Mouse (Mus musculus) brain, embryonic 14.5 days (tissue): Measurements from ENCODE around the gene 9230112D13Rik.

Experiments used
- CTCF ChIP-seq: fragments of 200-500 bp; IDR thresholded peaks from 2 replicates; pipeline ENCODE4 v1.5.1; 2012; ENCODE audit warnings: inconsistent platforms, mild to moderate bottlenecking, moderate library complexity, borderline replicate concordance; ENCODE audit not compliant: insufficient read depth, insufficient read length; ENCODE audit errors: extremely low read depth
- POLR2A ChIP-seq: fragments of 200-500 bp; IDR thresholded peaks from 2 replicates; pipeline ENCODE4 v1.6.1; 2012; ENCODE audit warnings: mild to moderate bottlenecking, inconsistent platforms, borderline replicate concordance; ENCODE audit not compliant: poor library complexity, insufficient read depth, insufficient read length, severe bottlenecking; ENCODE audit errors: extremely low read depth

DNA sequence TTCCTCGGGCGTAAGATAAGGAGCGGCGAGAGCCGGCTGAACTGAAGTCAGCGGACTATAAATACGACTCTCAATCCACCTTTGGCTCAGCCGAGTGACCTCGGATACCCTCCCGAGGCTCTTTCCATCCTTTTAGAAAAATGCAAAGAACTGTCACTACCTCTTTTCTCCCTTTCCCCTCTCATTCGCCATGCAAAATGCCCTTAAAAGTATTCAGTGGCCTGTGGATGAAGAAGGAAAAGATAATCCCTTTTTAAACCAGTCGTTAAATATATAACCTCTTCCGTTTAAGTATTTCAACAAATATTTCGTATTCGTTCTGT, 19.3 kb downstream of the 9230112D13Rik start, which contains the start of gene Bmpr1a:
- TF ChIP-seq POLR2A, result no peak
- TF ChIP-seq CTCF, result no peak
